Comparison of ENCODE assay signal across 15 mouse cellular contexts in the genomic region with DNA sequence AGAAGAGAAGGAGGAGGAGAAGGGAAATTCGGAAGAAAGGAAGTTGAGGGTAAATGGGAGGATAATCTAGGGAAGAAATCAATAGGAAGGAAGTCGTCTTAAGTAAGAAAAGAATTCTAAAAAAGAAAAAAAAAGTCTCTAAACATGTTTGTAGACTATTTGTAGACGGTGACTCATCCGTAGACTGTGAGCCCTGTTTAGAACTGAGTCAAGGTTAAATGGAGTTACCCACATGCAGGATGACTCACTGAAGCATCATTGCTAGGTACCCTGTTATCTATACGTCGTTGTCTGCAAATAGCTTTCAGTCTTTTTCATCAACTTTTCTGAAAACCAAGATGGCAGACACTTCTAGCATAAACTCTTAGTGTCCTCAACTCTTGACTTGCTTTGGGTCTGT.
"Had no signal": no experiment of that assay in that cellular context is flagged by ENCODE, and none has a peak within 500 bp of the region (broad histone marks: within the 10 kb centered on the region; RNA-seq: fewer than 3 reads in every experiment).

No protein-coding gene starts in this region.

- ATAC-seq: midbrain, embryonic 15.5 days had no signal

- H3K36me3 ChIP-seq: liver, embryonic 13.5 days; midbrain, embryonic 12.5 days; midbrain, embryonic 15.5 days; neural tube, embryonic 13.5 days; stomach, embryonic 15.5 days had no signal

- DNase-seq: kidney, postnatal 25 days; layer of hippocampus, postnatal 36 days; liver, embryonic 13.5 days; lung, adult 2 months; right cerebral cortex, postnatal 14 days; spleen, adult 18-20 months; thymus, postnatal 36 days had no signal

- H3K9ac ChIP-seq: liver, embryonic 13.5 days; midbrain, embryonic 12.5 days; midbrain, embryonic 15.5 days; neural tube, embryonic 13.5 days; stomach, embryonic 15.5 days had no signal

- H3K4me1 ChIP-seq: midbrain, embryonic 12.5 days; midbrain, embryonic 15.5 days; stomach, embryonic 15.5 days had no signal

- H3K4me3 ChIP-seq: layer of hippocampus, adult 2 months; left cerebral cortex, adult 2 months; liver, embryonic 13.5 days; midbrain, embryonic 12.5 days; midbrain, embryonic 15.5 days; neural tube, embryonic 13.5 days; stomach, embryonic 15.5 days had no signal

- H3K27me3 ChIP-seq: midbrain, embryonic 12.5 days; midbrain, embryonic 15.5 days; neural tube, embryonic 13.5 days; stomach, embryonic 15.5 days had no signal

- H3K4me2 ChIP-seq: liver, embryonic 13.5 days; midbrain, embryonic 12.5 days; midbrain, embryonic 15.5 days; neural tube, embryonic 13.5 days; stomach, embryonic 15.5 days had no signal

- H3K27ac ChIP-seq: kidney, postnatal 0 days; layer of hippocampus, adult 2 months; left cerebral cortex, adult 2 months; liver, embryonic 13.5 days; macrophage; midbrain, embryonic 12.5 days; midbrain, embryonic 15.5 days; neural tube, embryonic 13.5 days; stomach, embryonic 15.5 days had no signal

- H3K9me3 ChIP-seq: liver, embryonic 13.5 days; midbrain, embryonic 12.5 days; midbrain, embryonic 15.5 days; neural tube, embryonic 13.5 days; stomach, embryonic 15.5 days had no signal
